Mouse (Mus musculus) adrenal gland, adult 18-20 months (tissue): Measurements from ENCODE around the gene Lrch2. TPM values are rescaled to one million over a fixed set of nuclear protein-coding genes. Genes with fewer than 3 reads are reported as not detected.
A peak's percentile ranks its signal among the peaks of the same experiment; 100 is the strongest.
"Not testable (repeated sequence)": the region's sequence is repeated elsewhere in the genome, so short reads cannot be mapped to it uniquely, and the experiment has no call there.

Source experiments
- DNase-seq, 2 experiments: peaks; one replicate each; pipeline ENCODE4 v3.0.0; 2021 to 2022; ENCODE audit warnings: low spot score in 2 of 2
- long read RNA-seq, 2 experiments: library from polyadenylated mRNA; stranded (forward); transcript quantifications; one replicate each; pipeline ENCODE4 v2.0.0; 2021
- total RNA-seq, 2 experiments: library from RNA; stranded (reverse); gene quantifications; 1 replicate in 1 of 2; 2 replicates in 1 of 2; pipeline ENCODE4 v1.2.3; 2021

Lrch2 gene
- total RNA-seq, result 10 to 100 TPM; 20.1 to 25.9 TPM
- long read RNA-seq, experiment 1, full-length matches to known transcripts, result 1 of 2 reads
- long read RNA-seq, experiment 1, partial matches to known transcripts, result 0 of 2 reads
- long read RNA-seq, experiment 1, other reads (novel, unspliced or antisense), result 1 of 2 reads
- long read RNA-seq, experiment 2, full-length matches to known transcripts, result 7 of 14 reads
- long read RNA-seq, experiment 2, partial matches to known transcripts, result 5 of 14 reads
- long read RNA-seq, experiment 2, other reads (novel, unspliced or antisense), result 2 of 14 reads

DNA sequence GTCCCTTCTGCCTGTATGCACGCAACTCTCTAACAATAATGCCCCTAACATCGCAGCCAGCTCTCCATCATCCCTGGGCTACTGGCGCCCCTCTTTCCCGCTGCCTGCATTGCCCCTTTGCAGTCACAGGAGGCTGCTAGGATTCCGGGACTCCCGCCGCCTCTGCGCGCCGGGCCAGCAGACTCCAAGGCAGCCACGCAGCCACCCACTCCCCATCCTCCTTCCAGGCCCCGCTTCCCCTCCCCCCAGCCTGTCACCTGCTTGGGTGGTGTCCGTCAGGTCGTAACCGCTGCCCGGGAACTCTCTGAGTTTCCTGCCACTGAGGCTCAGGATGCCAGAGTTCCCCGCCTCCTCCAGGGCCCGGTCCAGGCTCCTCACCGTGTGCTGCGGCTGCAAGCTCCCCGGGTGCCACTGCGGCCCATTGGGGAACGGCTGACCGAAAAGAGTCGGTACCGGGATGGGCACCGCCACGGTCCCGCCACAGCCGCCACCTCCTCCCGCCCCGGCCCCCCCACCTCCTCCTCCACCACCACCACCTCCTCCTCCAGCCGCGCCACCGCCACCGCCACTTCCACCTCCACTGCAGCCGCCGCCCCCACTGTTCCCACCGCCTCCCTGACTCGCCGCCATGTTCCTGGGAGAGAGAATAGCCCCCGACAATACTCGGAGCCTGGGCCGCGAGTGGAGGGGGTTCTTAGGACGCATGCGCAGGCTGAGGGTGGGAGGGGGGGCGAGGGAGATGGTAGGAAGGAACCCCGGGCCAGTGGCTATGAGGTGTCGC lies at the start of gene Lrch2:
Lrch2 (minus strand) TSS at position 661 of the 781 bp plus-strand sequence.
- DNase-seq, result peak; percentile 23 to 38

DNA sequence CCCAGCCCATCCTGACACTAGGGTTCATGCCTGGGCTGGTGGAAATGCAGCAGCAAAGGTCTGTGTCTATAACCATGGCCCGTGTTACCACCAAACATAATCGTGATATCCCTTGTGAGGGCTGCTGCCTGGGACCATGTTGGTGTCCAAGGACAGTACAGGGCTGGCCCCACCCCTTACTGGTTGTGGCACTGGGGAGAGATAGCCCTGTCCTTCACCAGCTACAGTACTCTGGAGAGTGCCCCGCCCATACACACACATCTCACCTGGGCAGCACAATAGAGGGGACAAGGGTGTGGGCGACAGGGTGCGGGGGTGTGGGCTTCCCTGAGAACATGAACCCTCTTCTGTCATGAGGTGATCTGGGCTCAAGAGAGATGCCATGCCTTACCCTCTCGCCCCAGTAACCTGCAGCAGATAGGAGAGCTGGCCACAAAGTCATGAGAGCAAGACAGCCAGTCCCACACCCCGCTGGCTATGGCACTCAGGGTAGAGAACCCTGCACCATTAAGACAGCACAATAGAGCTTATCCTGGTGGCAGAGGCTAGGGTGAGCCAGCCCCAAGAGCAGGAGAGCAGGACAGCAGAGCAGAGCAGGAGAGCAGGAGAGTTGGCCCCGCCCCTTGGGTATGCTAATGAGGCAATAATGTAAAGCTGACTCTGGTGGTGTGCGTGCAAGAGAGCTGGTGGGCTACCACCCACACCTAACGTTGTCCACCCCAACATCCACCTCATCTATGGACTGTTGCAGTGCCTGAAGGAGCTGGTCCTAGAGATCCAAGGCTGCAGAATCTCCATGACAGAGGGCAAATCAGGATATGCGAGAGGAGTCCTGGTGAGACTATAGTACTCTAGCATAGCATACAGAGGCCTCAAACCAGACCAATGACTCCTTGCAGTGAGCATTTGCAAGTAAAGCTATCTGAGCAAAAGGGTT lies 12.7 kb downstream of the Lrch2 start:
- no peak for DNase-seq

DNA sequence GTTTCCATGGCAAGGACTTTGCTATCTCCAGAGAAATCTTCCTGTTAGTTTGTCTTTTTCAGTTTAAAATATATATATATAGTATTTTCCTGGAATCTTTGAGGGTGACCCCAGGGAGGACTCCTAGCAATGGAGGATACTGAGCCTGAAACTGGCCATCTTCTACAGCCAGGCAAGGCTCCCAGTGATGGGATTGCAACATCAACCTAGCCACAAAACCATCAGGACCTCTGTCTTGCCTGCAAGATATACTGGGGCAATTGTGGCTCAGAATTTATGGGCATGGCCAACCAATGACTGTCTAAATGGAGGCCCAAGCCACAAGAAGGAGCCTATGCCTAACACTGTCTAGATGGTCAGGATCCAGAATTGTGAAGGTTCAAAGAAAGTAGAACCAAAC lies 15.5 kb downstream of the Lrch2 start:
- DNase-seq, result no peak

DNA sequence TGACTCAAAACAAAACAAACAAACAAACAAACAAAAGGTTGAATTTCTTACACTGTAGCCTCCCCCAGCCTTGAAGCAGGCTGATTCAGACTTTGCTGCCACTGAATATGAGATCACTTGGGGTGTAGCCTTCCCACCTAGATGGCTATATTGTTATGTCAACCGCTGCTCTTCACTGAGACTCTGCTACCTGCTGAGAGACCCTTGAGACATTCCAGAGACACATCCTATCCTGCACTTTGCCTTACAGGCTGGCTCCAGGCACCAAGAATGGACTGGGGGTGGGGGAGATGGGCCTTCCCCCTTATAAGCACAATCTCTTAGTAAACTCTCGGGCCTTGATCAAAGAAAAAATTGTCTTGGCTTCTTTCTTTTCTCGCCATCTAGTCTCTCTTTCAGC lies 16.8 kb downstream of the Lrch2 start:
- not testable (repeated sequence) for DNase-seq

DNA sequence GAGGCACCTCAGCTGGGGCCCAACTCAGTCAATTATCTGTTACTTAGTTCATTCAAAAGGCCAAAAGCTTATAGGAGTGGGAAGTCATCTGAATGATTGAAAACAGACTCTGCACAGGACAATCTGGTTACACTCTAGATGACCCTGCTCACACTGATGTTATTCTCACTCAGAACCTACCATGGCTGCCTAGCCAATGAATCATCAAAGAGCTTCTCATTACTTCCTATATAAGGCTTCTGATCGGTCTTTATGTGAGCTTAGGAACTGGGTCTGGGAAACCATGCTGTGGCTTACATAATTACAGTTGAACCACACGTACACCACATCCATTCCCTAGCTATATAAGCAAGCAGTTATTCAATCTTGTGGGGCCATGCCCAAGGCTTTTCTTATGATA lies 18.3 kb downstream of the Lrch2 start:
- DNase-seq, result no peak

DNA sequence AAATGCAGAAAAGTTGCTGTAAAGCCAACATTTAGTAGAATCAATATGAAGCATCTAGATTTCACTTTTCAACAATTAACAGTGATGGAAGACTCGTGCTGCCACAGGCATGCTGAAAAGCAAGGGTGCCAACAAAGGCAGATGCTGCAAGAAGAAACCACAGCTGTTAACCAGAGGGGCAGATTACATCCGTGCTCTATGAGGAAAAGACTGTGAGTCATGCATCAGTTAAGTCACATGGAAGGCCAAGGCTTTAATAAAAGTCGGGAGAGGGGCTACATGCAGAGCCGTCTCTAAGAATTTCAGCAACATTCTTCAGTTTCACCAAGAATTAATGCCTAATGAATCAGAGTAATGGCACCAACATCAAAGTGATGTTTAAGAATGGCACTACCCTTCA lies 22.2 kb downstream of the Lrch2 start:
- DNase-seq, result no peak

DNA sequence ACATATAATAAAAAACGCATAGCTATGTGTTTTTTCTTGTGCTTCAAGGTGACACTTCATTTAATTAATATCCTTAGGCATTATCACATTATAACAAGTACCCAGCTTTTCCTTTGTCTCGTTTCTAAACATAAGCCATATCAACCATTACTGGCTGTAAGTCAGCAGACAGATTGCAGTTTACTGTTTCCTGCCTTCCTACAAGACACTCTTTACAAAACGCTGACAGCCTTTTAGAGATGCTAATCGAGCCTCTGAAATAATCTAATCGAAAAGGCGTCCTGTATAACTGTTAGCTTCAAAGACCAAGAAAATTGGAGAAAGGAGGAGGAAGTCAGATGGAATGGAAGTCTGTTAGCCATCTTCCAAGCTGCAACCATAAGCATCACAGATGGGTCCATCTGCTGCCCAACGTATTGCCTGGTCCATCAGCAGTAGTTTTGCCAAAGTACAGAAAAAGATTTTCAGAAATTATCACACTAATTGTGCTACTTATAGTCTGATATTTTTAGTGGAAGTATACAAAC lies 26.2 kb downstream of the Lrch2 start:
- DNase-seq, result no peak

DNA sequence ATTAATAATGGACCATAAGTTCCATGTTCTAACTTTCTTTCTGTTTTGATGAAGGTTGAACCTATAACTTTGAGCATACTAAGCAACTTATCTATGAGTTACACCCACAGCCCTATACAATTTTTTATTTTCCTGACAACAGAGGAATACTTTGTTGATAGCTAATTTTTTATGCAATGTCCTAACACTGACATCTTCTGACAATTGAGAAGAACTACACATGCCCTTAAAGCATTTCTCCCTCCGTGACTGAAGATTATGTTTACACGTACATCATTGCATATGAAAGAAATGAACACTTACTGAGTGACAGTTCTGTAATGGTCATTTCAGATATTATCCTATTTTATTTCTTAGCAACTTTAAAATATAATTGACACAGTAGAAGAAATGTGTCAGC lies 64.3 kb downstream of the Lrch2 start:
- DNase-seq, result no peak

DNA sequence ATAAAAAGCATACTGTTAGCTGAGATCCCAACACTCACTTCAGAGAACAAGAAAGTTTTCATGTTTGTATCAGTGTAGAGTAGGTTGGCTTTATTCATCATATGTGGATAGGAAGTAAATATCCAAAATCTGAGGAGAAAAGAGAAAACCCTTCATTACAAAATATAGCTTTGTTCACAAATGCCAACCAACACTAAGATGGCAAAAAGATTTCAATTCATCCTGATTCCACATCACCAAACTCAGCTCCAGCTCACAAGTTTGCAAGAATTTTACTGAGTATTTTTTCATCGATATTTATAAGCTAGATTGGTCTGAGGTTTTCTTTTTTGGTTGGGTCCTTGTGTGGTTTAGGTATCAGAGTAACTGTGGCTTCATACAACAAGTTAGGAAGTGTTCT lies 100.3 kb downstream of the Lrch2 start, which contains the start of gene Vmn1r239-ps:
Vmn1r239-ps (minus strand) TSS at position 101 of the 400 bp plus-strand sequence.
- not testable (repeated sequence) for DNase-seq

DNA sequence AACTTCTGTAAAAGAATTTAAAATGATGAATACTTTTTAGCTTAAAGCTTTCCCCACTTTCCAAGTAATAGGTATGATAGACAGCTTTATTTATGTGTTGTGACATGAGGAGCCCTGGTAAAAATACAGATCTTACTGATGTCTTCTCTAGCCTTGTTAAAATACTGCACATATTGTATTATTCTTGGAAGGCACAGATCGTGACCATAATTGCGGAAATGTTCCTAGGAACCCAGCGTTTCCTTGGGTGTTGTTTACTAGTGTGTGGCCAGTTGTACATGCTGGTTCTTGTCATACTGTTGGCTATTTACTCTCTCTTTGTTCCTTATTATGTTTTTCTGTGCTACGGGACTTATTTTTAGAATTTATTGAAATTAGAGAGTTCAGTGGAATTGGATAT lies 110.5 kb downstream of the Lrch2 start:
- DNase-seq, result no peak

DNA sequence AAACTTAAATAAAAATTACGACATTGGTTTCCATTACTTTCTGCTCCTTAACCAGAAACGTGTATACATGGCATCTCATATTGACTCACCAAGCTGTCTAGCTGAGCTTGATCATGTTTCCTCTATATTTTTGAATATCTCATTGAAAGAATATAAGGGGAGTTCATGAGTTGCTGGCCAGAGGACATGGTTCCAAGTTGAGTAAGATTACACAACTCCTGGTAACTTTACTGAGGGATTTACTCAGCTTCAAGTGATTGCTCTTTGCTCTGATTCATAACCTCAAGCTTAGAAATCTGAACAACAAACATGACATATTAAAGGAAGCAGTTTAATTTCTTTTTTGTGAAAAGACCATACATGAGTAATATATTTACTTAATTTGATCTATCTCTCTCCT lies 118.5 kb downstream of the Lrch2 start:
- DNase-seq, result no peak

DNA sequence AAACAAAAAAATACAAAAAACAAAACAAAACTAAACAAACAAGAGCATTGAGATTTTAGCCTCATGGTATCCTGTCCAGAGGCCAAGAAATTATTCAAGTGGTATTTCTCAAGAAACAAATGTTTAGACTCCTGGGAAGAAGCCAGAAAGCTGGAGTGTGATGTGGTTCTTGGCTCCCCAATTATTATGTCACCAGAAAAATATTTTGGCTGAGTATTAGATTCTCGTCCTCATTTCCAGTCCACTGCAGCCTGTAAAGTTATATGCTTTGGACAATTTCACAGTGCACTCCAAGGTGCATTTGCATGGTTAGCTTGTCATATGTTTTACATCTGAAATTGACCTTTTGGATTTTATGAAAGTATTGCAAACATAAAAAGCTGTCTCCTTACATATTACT lies 124.1 kb downstream of the Lrch2 start:
- DNase-seq, result no peak

DNA sequence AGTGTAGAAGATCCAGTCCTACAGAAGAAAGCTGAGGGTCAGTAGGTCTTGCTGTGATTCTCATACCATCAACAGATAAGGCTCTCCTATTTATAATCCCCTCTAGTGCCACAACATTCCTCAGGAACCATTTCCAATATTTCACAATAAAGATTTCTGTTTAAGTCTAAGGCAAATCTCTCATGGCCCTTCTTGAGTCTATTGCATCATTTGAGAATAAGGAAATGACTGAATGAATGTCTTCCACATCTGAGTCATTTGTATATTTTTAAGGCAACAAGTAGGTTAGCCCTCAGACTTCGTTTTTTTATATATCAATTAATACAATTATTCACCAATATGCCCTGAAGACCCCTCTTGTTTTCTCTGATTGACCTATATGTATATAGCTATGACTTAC lies 124.8 kb downstream of the Lrch2 start, which contains the start of gene Il13ra2:
Il13ra2 (minus strand) TSS at position 64 of the 400 bp plus-strand sequence.
- no peak for DNase-seq

Other genes with a start within 250 kb of the Lrch2 start
- not detected for gene Il13ra2, start 124.9 kb downstream of the Lrch2 start, total RNA-seq
- gene Vmn1r239-ps, start 100.4 kb downstream of the Lrch2 start, total RNA-seq, result not detected
- not detected for gene Gm15128, start 211.9 kb upstream of the Lrch2 start, total RNA-seq